Mouse (Mus musculus): ENCODE measurements around the gene Edem3. TPM values are rescaled to one million over a fixed set of nuclear protein-coding genes. Genes with fewer than 3 reads are reported as not detected.
"Not testable (repeated sequence)": the region's sequence is repeated elsewhere in the genome, so short reads cannot be mapped to it uniquely, and the experiment has no call there.

The Edem3 gene
- total RNA-seq, 2 experiments from 2014 or later = 21.8 to 26.2 TPM

DNA sequence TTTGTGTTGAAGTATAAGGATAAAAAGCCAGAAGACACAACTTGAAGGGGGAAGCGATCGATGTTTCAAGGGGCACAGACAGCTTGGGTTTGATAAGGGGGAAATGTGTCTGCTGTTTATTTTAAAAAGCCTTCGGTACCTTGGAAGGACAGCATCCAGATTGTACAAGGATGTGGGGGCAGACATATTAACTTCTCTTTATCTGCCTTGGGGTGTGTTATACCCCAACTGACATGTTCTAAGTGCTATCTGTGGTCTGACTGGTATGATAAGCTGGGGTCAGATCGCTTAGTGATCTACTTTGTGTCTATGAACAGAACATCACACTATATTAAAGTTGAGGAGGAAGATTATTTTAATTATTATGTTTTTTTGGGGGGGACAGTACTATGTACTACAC is 27.0 kb upstream of the Edem3 start:
- intact Hi-C loops (cut with DNase I; ENCODE audit: low total_unique reads) = no loop called here
- no peak for DNase-seq

DNA sequence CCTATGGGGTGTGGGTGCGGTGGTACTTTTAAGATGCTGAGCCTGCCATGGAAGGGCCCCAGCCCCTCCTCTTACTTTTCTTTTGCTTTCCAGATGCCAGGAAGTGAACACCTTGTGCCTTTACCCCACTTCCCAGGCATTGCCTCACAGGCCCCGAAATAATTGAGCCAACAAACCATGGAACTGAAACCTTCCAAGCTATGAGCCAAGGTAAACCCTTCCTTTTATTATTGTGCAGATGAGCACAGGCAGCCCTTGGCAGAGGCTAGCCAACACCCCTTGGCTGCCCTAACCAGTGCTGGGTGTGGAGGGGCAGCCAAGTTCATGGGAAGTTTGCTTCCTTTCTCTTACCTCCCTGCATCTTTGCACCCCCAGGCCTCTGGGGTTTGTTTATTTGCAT is 18.0 kb upstream of the Edem3 start:
- intact Hi-C loops (cut with DNase I; ENCODE audit: low total_unique reads) = no loop called here
- DNase-seq = no peak

DNA sequence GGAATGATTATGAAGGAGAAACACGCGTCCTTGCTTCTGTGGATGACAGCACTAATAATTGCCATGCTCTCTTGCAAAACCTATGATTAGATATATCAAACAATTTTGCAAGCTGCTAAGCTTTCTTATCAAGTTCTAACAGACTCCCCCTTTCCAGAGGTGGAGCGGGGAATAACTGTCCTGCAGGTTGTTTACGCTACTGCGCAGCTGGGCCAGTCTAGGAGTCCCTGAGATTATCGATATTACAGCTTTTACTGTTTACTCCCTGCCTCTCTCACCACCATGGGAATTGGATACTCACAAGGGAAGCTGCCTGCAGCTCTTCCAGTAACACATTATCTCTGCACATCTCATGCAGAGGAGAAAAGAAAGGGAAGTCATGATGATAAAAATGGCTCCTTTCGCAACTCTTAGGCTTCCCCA is 14.0 kb upstream of the Edem3 start:
- DNase-seq = no peak
- intact Hi-C loops (cut with DNase I; ENCODE audit: low total_unique reads) = no loop called here

DNA sequence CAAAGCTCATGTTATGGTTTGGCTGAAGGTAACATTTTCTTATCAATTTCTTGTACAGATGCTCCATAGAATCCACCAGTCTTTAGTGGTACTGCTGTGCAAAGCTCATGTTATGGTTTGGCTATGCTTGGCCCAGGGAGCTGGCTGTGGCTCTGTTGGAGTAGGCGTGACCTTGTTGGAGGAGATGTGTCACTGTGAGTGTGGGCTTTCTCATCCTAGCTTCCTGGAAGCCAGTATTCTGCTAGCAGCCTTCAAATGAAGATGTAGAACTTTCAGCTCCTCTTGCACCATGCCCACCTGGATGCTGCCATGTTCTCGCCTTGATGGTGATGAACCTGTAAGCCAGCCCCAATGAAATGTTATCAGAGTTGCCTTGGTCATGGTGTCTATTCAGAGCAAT is 5.3 kb upstream of the Edem3 start:
- intact Hi-C loops (cut with DNase I; ENCODE audit: low total_unique reads); DNase-seq: not testable (repeated sequence)

DNA sequence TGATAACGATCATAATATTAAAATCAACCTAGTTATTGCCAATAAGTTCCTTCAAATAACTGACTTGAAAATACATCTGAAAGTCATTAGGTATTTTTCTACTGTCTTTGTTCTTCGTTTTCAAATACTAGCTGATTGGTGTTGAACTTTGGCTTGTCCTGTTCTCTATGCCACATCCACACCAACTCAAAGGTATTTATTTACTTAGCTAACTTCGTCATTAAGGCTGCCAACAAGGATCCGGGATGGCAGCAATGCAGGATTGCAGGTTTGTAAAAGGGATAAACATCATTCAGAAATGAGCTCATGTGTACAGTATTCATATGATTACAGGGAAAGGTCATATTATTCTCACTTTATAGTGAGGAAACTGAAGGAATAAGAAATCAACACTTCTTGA is 2.2 kb upstream of the Edem3 start:
- no peak for DNase-seq
- intact Hi-C loops (cut with DNase I; ENCODE audit: low total_unique reads) = no loop called here

DNA sequence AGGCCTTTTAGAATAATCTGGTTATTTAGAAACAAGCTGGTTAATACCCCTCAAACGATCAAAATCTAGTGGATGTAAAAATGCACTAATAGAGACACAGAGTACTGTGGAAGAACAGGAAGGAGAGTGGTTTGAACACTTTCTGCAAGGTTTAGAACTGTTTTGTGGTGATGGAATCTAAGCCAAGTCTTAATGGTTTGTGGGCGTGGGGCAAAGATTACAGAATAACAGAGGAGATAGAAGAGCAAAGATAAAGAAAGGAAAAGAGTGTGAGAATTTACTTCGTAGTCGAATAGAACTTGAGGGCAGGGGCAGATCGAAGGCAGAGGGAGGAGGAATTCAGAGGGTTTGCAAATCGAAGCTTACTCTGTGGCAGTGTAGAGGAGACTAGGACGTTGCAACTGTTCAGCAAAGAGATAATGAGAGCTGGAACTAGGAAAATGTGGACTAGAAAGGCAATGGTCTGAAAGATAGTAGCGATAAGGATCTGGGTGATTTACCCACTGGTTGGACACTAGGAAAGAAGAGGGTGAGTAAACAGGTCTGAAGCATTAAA is 1.7 kb upstream of the Edem3 start:
- intact Hi-C loops (cut with DNase I; ENCODE audit: low total_unique reads) = no loop called here
- no peak for DNase-seq

DNA sequence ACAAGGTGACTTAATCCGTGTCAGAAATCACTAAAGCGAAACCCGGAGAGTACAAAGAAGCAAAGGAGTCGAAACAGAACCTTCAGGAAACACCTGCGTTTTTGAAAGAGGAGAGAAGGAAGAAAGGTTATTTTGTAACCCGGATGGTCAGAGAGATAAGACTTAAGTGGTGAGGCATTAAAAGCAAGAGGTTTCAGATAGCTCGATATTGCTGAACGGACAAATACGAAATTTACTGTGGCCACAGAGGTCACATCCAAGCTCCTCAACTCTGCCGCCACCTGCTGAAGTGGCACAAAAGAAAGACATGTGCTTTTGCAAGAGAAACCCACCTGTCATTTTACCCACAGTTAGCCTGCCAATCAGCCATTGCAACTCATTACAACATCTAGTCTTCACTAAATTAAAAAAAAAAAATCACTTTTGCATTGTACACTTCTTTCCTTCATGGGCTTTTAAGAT is 1.1 kb upstream of the Edem3 start:
- intact Hi-C loops (cut with DNase I; ENCODE audit: low total_unique reads) = no loop called here
- DNase-seq = no peak

DNA sequence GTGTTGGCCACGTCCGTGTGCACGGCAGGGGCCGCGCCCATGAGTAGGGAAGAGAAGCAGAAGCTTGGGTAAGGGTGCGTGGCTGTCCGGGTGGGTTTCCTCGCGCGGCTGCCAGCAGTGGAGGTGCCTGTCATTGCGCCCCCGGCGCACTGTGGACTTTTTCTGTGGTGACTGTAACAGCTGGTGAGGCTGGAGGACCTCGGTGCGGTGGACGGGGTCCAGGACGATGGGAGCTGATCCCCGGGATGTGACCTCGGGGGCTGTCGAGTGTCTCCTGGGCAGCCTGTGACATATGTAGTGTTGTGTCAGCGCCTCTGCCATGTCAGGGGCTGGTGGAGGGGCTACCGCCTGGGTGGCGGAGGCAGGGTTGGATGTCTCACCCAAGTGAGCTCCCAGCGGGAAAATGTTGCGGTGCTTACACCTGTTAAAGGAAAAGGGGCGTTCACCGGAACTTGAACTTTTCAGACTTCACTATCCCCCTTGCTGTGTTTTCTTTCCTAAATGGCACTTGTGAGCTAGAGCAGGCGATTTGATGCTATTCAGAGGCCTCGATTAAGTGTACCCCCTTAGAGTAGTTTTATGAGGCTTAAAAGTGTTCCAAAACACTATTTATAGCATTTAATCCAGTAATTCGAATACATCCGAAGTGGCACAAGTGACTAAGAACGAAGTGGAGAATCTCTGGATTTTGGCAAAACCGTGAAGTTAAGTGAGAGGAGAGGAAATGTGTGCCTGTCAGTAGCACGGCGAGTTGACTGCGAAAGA is 671 bp downstream of the Edem3 start:
- peak; percentile 50 for DNase-seq
- intact Hi-C loops (cut with DNase I; ENCODE audit: low total_unique reads) = no loop called here

DNA sequence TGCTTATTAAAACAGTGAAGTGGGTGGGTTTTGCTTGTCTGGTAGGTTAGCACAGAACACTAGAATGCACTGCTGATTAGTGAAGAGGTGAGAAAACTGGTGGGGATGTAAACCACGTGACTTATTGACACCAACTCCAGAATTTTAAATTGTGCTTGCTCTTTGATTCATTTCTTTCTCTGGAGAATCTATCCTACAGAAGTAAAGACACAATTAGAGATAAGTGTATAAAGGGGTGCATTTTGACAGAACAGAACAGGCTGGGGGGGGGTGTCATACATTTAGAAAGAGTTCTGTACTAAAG is 1.2 kb downstream of the Edem3 start:
- intact Hi-C loops (cut with DNase I; ENCODE audit: low total_unique reads) = no loop called here
- no peak for DNase-seq

DNA sequence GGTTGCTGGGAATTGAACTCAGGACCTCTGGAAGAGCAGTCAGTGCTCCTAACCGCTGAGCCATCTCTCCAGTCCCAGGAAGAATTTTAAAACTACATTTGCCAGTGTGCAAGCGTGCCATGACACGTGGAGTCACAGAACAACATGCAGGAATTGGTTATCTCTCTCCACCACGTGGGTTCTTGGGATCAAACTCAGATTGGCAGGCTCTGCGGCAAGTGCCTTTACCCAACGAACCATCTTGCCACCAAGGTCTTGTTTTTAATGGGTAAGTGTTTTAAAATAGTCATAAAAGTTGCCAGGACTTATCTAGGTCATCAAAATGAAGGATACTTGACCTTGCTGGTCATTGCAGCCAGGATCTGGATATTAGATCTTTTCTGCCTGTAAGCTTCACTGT is 3.1 kb downstream of the Edem3 start:
- DNase-seq = no peak
- intact Hi-C loops (cut with DNase I; ENCODE audit: low total_unique reads) = no loop called here

DNA sequence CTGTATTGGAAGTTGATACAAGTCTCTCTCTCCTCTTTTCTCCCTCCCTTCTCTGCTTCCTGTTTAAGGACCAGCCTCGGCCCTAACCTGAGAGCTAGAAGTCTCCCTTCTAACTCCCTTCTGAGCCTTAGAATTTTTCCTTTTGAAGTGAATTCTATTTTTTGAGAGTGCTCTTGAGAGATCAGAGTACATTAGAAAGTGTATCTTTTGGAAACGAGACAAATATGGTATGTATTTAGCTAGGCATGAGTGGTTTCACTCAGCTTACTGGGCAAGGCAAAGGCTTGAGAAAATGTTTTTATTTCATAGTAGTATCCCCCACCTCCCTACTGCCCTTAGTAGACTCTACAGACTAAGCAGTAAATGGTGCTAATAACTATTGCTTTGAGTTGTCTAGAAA is 3.8 kb downstream of the Edem3 start:
- intact Hi-C loops (cut with DNase I; ENCODE audit: low total_unique reads) = no loop called here
- no peak for DNase-seq

DNA sequence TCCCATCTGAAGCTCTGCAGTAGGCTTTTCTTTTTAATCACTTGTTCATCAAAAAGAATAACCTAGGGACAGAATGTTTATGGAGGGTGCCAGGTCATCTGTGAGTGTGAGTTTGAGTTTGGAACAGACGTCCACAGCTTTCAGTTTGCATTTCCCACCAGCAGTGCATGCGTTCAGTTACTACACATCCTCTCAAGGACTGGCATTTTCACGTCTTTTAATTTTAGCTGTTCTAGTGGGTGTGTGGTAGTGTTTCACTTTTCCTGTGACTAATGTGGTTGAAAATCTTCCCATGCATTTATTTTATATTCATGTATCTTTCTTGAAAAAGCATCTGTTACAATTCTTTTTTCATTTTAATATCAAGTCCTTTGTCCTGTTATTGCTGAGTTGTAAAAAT is 9.1 kb downstream of the Edem3 start:
- DNase-seq = no peak
- intact Hi-C loops (cut with DNase I; ENCODE audit: low total_unique reads) = no loop called here

DNA sequence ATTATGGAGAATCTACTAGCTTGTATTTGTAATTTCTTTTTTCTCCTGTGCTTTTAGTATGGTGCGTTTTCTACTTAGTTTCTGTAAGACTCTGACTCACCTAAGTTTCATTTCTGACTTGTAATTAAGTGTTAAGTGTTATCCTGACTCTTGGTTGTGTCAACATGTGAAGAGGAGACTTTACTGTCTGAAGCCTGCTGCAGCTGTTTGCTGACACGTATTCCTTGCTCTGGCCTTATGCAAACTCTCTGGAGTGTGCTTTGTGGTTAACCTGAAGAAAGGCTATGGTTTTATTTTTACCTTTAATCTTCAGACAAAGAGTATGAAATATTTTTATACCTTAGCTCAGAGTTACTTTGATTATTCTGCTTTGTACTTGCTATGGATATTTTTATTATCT is 11.0 kb downstream of the Edem3 start:
- DNase-seq = no peak
- intact Hi-C loops (cut with DNase I; ENCODE audit: low total_unique reads) = no loop called here

DNA sequence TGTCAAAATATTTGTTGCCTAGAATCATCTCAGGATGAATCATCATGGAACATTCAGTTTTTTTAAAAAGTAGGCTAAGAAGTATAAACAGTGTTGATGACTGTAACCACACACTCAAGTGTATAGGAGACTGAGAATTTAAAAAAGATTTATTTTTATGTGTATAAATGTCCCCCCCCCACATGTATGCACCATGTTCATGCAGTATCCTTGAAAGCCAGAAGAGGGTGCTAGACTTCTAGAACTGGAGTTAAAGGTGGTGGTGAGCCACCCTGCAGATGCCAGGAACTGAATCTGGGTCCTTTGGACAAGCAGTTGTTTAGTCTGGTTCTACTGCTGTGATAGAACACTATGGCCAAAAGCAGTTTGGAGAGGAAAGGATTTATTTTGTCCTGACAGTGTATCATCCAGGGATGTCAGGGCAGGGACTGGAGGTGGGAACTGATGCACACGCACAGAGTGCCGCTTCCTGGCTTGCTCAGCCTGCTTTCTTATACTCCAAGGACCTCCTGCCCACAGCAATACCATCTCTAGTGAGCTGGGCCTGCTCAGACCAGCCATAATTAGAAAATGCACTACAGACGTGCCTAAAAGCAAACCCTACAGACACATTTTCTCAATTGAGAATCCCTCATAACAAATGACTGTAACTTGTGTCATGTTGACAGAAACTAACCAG is 11.9 kb downstream of the Edem3 start:
- intact Hi-C loops (cut with DNase I; ENCODE audit: low total_unique reads) = no loop called here
- DNase-seq = no peak

DNA sequence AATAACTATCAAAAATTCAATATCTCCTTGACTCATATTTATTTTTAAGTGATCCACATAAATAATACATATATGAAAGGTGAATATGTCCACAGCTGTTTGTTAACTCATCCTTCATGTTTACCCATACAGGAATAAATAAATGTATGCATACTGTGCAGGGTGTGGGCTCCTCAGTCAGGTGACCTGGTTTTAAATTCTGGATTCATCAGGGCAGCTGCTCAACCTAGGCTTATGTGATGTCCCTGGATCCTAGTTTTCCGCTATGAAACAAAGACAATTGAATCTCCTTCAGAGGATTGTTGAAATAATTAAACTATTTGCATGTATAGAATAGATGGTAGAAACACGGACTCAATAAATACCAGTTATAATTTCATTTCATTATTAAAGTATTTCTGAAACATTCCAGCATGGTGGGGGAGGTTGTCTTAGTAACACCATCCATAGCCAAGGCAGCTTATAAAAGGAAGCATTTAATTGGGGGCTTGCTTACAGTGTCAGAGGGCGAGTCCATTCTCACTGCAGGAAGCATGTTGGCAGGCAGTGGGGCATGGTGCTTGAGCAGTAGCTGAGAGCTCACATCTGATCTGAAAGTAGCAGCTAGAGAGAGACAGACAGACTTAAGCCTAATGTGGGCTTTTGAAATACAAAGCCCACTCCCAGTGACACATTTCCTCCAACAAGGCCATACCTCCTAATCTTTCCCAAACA is 14.2 kb downstream of the Edem3 start:
- intact Hi-C loops (cut with DNase I; ENCODE audit: low total_unique reads) = no loop called here
- no peak for DNase-seq

DNA sequence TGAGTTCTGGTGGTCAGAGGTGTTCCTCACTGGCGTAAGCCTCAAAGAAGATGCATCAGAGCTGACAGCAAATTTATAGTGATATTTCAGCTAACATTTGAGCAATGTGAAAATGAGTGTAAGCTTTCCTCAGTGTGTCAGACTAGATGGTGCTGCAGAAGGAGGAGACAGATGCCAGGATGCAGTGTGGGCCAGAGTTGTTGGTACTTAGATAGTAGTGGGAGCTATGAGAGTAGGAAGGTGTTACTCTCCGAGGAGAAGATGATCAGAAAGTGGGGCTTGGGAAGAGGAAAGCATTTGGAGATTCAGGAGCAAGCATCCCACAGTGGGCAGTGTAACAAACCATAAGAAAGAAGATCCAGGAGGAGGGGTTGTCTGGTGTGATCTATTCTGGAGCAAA is 22.4 kb downstream of the Edem3 start:
- intact Hi-C loops (cut with DNase I; ENCODE audit: low total_unique reads) = no loop called here
- no peak for DNase-seq

DNA sequence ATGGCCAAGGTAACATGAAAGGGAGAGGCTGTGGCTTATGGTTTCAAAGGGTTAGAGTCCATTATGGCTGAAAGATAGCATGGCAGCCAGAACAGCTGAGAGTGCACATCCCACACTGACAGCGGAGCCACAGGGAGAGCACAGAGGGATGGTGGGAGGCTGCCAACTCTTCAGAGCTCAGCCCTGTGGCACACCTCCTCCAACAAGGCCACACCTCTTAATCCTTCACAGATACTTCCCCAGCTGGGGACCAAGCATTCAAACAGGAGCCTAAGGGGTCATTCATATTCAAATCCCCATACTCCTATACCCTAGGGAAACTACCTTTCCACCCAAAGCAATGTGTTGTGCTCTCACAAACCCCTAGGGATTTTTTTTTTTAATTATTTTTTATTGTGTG is 23.4 kb downstream of the Edem3 start:
- no peak for DNase-seq
- intact Hi-C loops (cut with DNase I; ENCODE audit: low total_unique reads) = no loop called here

DNA sequence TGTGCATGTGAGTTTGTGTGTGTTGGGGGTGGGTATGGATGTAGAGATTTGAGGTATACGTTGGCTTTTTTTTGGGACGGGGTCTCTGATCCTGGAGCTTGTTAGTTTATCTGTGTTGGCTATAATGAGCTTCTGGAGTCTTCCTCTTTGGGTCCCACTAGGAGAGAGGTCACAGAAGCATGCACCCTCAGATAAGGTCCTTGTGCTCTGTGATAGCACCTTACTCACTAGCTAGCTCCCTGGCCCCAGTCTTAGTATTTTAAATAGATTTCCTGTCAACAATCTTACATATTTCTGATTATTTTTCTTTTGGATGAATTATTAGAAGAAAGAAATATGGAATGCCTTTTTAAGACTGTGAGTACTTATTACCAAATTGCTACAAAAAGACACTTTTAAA is 24.1 kb downstream of the Edem3 start:
- DNase-seq = no peak
- intact Hi-C loops (cut with DNase I; ENCODE audit: low total_unique reads) = no loop called here

DNA sequence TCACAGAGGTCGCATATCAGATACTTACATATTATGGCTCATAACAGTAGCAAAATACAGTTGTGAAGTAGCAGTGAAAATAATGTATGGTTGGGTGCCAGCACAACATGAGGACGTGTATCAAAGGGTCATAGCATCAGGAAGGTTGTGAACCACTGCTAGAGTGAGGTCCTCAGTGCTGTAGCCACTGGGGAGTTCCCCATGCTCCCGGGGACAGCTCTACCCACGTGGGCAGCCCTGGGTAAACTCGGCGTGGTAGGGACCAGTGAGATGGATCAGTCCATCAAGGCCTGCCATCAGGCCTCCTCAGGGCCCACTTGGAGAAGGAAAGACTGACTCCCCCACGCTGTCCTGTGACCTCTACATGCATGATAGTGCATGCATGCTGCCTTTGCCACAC is 26.3 kb downstream of the Edem3 start:
- DNase-seq = no peak
- intact Hi-C loops (cut with DNase I; ENCODE audit: low total_unique reads) = no loop called here

DNA sequence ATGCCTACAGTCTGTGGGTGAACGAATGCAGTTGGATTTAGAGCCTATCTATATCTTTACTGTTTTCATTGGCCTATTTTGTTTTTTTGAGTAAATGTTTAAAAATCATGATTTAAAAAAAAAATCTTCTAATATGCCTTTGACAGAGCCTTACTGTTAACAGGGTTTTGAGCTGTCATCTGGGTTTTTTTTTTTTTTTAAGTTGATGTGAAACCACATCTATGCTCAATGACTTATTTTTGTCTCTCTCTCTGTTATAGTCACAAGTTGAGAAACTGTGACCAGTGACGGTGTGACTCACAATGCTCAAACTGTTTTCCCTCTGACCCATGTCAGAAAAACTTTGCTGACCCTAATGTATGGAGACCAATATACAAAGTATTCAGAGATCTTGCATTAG is 28.2 kb downstream of the Edem3 start:
- no peak for DNase-seq
- intact Hi-C loops (cut with DNase I; ENCODE audit: low total_unique reads) = no loop called here

DNA sequence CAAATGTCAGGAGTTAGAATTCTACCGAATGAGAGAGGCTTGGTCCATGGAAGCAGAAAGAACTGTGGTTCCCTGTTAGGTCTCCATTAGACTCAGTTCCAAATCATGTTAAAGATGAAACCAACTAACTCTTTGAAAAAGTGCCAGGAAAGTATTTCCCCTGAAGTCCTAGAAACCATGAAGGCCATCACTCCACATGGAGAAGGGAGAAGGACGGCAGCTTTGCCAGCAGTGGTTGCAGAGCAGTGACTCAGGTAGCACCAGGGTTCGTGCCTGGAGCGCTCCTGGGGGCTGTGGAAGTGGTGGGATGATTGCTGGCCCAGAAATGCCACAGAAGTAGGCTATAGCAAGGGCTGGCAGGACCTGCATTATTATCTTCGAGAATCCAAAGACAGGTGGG is 31.2 kb downstream of the Edem3 start:
- no peak for DNase-seq
- intact Hi-C loops (cut with DNase I; ENCODE audit: low total_unique reads) = no loop called here

All from gastrocnemius, postnatal 14 days (tissue).